Mouse (Mus musculus): ENCODE measurements around the gene Zfp219. TPM values are rescaled to one million over a fixed set of nuclear protein-coding genes. Genes with fewer than 3 reads are reported as not detected.
"Not testable (repeated sequence)": the region's sequence is repeated elsewhere in the genome, so short reads cannot be mapped to it uniquely, and the experiment has no call there.

Gene Zfp219
- polyA plus RNA-seq (2015; fragmentation: Nextera tagmentation; extraction: Ambion mirVana): 30.8 and 32.9 TPM in 2 replicates

DNA sequence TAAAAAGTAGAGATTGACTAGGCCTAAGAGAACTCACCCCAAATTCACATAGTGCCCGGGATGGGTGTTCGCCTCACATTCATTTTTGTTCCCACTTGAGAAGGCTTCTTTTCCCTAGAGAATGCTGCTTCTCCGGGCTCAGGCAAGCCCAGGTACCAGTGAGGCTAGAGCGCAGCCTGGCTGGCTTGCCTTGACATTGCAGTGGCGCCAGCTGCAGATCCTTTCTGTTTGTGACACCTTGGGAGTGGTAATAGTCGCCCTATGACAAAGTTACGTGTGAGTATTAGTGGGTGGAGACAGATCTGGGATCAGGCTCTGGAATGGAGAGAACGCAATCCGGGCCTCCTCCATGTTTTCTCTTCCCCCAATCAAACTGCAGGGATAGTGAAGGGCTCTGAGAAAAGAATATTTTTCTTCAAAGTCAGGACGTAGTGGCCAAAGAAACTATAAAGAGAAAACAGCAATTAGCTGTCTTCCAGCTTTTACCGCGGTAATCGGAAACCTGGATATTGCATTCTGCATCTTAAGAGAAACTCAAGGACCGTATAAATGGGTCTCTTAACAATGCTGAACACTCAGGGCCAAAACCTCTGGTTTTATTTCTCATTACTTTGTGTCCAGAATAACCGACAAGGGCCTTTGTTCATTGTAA lies at the start of gene Zfp219:
Gene Zfp219 (minus strand): TSS at position 248 of the 652 bp plus-strand sequence.
- Histone ChIP-seq H3K36me3 (no peaks in the 10 kb centered on the region), H3K4me2 (peak within 1 kb of the TSS; percentile 64), H3K4me1 (peaks cover 22% of the 10 kb centered on the region), H3K9me3 (no peaks in the 10 kb centered on the region), H3K4me3 (replicated peaks) (peak within 1 kb of the TSS; percentile 58), H3K27ac (peak within 1 kb of the TSS; percentile 98), H3K27me3 (replicated peaks) (no peaks in the 10 kb centered on the region), H3K9ac (peak within 1 kb of the TSS; percentile 72)
- 7% methylated on average over 15 of the region's 15 CpGs for WGBS
- peak; percentile 67 for ATAC-seq (ENCODE audit: insufficient read depth, low FRiP score, low read depth)

DNA sequence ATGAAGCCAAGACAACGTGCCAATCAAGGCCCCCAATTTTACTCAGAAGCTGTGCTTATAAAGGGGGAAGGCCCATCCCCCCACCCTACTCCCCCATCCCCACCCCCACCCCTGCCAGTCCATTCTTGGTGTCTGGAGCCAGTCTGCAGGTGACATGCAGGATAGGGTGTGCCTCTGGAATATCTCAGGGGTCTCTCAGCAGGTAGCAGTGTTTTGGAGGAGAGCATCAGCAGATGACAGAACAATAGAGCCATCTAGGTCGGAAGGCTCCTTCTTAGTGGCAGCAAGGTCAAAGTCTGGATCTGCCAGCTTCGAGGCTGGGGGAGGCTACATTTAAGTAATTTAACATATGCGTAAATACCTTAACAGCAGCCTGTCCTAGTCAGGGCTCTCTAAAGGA lies 45.6 kb upstream of the Zfp219 start:
- Histone ChIP-seq H3K9ac (no peak overlapping the region), H3K4me3 (replicated peaks) (no peak overlapping the region), H3K27ac (no peak overlapping the region), H3K4me2 (no peak overlapping the region), H3K4me1 (no peaks in the 10 kb centered on the region), H3K27me3 (replicated peaks) (no peaks in the 10 kb centered on the region), H3K9me3 (no peaks in the 10 kb centered on the region), H3K36me3 (0 out of 2 replicates have a peak, but pooled peaks cover under 1% of the 10 kb centered on the region)
- no peak for ATAC-seq (ENCODE audit: insufficient read depth, low FRiP score, low read depth)
- WGBS: 59% methylated on average over 4 of the region's 4 CpGs

DNA sequence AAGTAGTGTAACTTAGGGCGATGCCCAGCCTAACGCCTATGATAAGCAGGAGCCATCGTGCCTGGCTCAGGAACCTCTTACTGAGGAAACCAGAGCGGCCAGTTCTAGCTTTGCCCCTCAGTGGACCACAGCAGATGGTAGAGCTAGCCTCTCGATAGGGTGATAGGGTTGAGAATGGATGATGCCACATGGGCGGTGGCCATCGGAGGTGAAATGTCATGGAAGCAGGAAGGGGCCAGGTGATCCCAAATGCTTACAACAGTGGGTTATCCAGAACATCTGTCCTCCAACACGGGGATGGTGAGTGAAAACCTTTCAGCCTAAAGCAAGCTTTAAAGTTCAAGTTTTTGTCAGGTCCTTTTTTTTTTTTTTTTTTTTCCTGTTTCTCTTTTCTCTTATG lies 41.3 kb upstream of the Zfp219 start:
- WGBS: 80% methylated on average over 8 of the region's 8 CpGs
- Histone ChIP-seq H3K9ac (no peak overlapping the region), H3K27ac (no peak overlapping the region), H3K27me3 (replicated peaks) (no peaks in the 10 kb centered on the region), H3K4me2 (no peak overlapping the region), H3K36me3 (no peaks in the 10 kb centered on the region), H3K9me3 (no peaks in the 10 kb centered on the region), H3K4me1 (no peaks in the 10 kb centered on the region), H3K4me3 (replicated peaks) (no peak overlapping the region)
- ATAC-seq (ENCODE audit: insufficient read depth, low FRiP score, low read depth): no peak

DNA sequence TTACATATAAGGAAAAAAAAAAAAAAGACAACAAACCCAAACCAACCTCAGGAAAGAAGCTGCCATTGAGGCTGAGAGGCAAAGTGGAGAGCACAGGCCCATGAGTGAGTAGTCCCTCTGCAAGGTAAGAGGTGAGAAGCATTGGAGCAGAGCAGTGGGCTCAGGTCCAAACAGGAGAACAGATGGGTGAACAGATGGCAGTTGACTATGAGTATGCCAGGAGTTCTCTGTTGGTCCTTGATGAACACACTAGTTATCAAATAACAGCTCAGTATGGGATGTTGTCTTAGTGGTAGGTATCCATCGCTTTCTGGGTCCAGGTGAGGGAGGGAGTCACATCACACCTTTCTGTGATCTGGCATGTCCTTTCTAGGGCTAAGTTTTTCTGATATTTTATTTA lies 40.3 kb upstream of the Zfp219 start:
- no peaks in the 10 kb centered on the region for H3K27me3 ChIP-seq (replicated peaks)
- ATAC-seq (ENCODE audit: insufficient read depth, low FRiP score, low read depth): no peak
- no peak overlapping the region for H3K27ac ChIP-seq
- H3K4me1 ChIP-seq: no peaks in the 10 kb centered on the region
- 76% methylated on average over 1 of the region's 1 CpGs for WGBS
- H3K4me2 ChIP-seq: no peak overlapping the region
- no peak overlapping the region for H3K4me3 ChIP-seq (replicated peaks)
- no peaks in the 10 kb centered on the region for H3K36me3 ChIP-seq
- H3K9ac ChIP-seq: no peak overlapping the region
- no peaks in the 10 kb centered on the region for H3K9me3 ChIP-seq

DNA sequence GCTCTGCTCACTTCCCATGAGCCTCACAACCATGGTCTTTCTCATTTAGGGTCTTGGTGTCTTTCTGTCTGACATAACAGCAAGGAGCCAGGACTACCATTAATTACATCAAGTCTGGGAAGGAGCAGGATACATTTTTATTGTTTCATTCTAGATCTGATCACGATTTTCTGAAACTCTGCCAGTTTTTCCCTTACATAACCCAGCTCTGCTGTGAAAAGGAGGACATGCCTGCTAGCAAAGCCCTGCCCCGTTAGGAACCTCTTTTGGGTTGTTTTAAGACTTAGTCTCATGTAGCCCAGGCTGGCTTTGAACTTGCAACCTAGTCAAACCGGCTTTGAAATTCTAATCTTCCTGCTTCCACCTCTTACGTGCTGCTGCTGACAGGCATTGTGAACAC lies 39.4 kb upstream of the Zfp219 start:
- H3K9me3 ChIP-seq: no peaks in the 10 kb centered on the region
- H3K4me2 ChIP-seq: no peak overlapping the region
- H3K4me1 ChIP-seq: no peaks in the 10 kb centered on the region
- H3K9ac ChIP-seq: no peak overlapping the region
- no peak for ATAC-seq (ENCODE audit: insufficient read depth, low FRiP score, low read depth)
- 63% methylated on average over 4 of the region's 4 CpGs for WGBS
- no peaks in the 10 kb centered on the region for H3K27me3 ChIP-seq (replicated peaks)
- no peak overlapping the region for H3K27ac ChIP-seq
- H3K36me3 ChIP-seq: no peaks in the 10 kb centered on the region
- no peak overlapping the region for H3K4me3 ChIP-seq (replicated peaks)

DNA sequence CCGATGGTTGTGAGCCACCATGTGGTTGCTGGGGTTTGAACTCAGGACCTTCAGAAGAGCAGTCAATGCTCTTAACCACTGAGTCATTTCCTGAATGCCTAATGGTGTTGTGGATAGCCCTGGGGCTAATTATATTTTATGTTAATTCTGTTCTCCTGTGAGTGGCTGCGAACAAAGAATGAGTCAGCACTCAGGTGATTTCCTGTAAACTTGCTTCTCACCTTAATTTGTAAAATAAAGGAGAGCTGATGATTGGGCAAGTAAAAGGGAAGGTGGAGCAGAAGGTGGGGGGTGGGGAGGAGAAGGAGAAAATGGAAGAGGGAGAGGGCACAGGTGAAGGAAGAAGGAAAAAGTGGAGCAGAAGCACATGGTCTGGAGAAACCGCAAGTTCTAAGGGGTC lies 32.2 kb upstream of the Zfp219 start:
- not testable (repeated sequence) for ATAC-seq (ENCODE audit: insufficient read depth, low FRiP score, low read depth); H3K9ac ChIP-seq; H3K4me2 ChIP-seq; H3K36me3 ChIP-seq; H3K27me3 ChIP-seq (replicated peaks); H3K9me3 ChIP-seq; H3K4me3 ChIP-seq (replicated peaks); H3K4me1 ChIP-seq; H3K27ac ChIP-seq
- 85% methylated on average over 3 of the region's 3 CpGs for WGBS

- H3K27ac ChIP-seq: no peak overlapping the region
- H3K27me3 ChIP-seq (replicated peaks): no peaks in the 10 kb centered on the region
- H3K4me2 ChIP-seq: no peak overlapping the region
- no peaks in the 10 kb centered on the region for H3K4me1 ChIP-seq
- no peak overlapping the region for H3K9ac ChIP-seq
- 78% methylated on average over 9 of the region's 9 CpGs for WGBS
- H3K36me3 ChIP-seq: no peaks in the 10 kb centered on the region
- H3K9me3 ChIP-seq: no peaks in the 10 kb centered on the region
- no peak for ATAC-seq (ENCODE audit: insufficient read depth, low FRiP score, low read depth)
- no peak overlapping the region for H3K4me3 ChIP-seq (replicated peaks)
Observed at GRCm38 (mm10) chr14:52045966-52046565, 25.5 kb upstream of the Zfp219 start.

GRCm38 (mm10) chr14:52044901-52045678 lies 24.6 kb upstream of the Zfp219 start:
- H3K4me1 ChIP-seq: no peaks in the 10 kb centered on the region
- no peak overlapping the region for H3K4me2 ChIP-seq
- no peaks in the 10 kb centered on the region for H3K9me3 ChIP-seq
- WGBS: 6% methylated on average over 8 of the region's 8 CpGs
- H3K27me3 ChIP-seq (replicated peaks): no peaks in the 10 kb centered on the region
- H3K27ac ChIP-seq: no peak overlapping the region
- ATAC-seq (ENCODE audit: insufficient read depth, low FRiP score, low read depth): no peak
- no peak overlapping the region for H3K9ac ChIP-seq
- H3K4me3 ChIP-seq (replicated peaks): no peak overlapping the region
- no peaks in the 10 kb centered on the region for H3K36me3 ChIP-seq

GRCm38 (mm10) chr14:52043446-52043845 lies 22.9 kb upstream of the Zfp219 start:
- Histone ChIP-seq H3K36me3 (no peaks in the 10 kb centered on the region), H3K9ac (no peak overlapping the region), H3K27me3 (replicated peaks) (no peaks in the 10 kb centered on the region), H3K4me3 (replicated peaks) (no peak overlapping the region), H3K4me1 (no peaks in the 10 kb centered on the region), H3K9me3 (no peaks in the 10 kb centered on the region), H3K27ac (no peak overlapping the region), H3K4me2 (no peak overlapping the region)
- ATAC-seq (ENCODE audit: insufficient read depth, low FRiP score, low read depth): no peak
- 69% methylated on average over 6 of the region's 6 CpGs for WGBS

GRCm38 (mm10) chr14:52042359-52042758 lies 21.8 kb upstream of the Zfp219 start, which contains the start of gene Olfr221:
Olfr221 (minus strand) TSS chr14:52042459.
- not testable (repeated sequence) for H3K4me2 ChIP-seq; H3K27me3 ChIP-seq (replicated peaks); H3K27ac ChIP-seq; H3K4me1 ChIP-seq; ATAC-seq (ENCODE audit: insufficient read depth, low FRiP score, low read depth); H3K36me3 ChIP-seq; H3K4me3 ChIP-seq (replicated peaks); H3K9me3 ChIP-seq; H3K9ac ChIP-seq
- 57% methylated on average over 3 of the region's 3 CpGs for whole genome bisulfite sequencing

- no peak overlapping the region for H3K4me3 ChIP-seq (replicated peaks)
- no peak for ATAC-seq (ENCODE audit: insufficient read depth, low FRiP score, low read depth)
- no peak overlapping the region for H3K27ac ChIP-seq
- H3K36me3 ChIP-seq: no peaks in the 10 kb centered on the region
- H3K4me1 ChIP-seq: no peaks in the 10 kb centered on the region
- H3K9me3 ChIP-seq: no peaks in the 10 kb centered on the region
- no peak overlapping the region for H3K9ac ChIP-seq
- 74% methylated on average over 5 of the region's 5 CpGs for WGBS
- no peaks in the 10 kb centered on the region for H3K27me3 ChIP-seq (replicated peaks)
- no peak overlapping the region for H3K4me2 ChIP-seq
Observed at GRCm38 (mm10) chr14:52039332-52039731, 18.8 kb upstream of the Zfp219 start.

DNA sequence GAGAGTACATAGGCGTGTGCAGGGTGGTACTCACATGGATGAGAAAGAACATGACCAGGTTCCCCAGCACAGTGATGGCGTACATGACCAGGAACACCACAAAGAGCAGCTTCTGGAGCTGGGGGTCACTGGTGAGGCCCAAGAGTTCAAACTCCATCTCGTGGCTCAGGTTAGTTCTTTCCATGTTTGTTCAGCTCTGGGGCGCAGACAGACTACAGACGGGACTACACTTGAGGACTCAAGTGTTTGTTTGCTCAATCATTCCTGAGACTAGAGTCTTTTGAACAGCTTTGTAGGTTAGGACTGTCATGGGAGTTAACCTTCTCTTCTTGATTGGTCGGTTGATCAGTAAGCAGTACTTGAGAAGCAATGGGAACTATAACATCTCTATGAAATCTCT lies 15.4 kb upstream of the Zfp219 start:
- Histone ChIP-seq H3K27me3 (replicated peaks) (no peaks in the 10 kb centered on the region), H3K9me3 (no peaks in the 10 kb centered on the region), H3K4me3 (replicated peaks) (no peak overlapping the region), H3K36me3 (no peaks in the 10 kb centered on the region), H3K27ac (no peak overlapping the region), H3K4me2 (no peak overlapping the region), H3K9ac (no peak overlapping the region), H3K4me1 (no peaks in the 10 kb centered on the region)
- no peak for ATAC-seq (ENCODE audit: insufficient read depth, low FRiP score, low read depth)
- WGBS: 72% methylated on average over 6 of the region's 6 CpGs

Measured in stomach, embryonic 15.5 days (tissue).